Mouse (Mus musculus) kidney, adult 2 months (tissue): ENCODE data around the gene Fam160a1. TPM values are rescaled to one million over a fixed set of nuclear protein-coding genes. Genes with fewer than 3 reads are reported as not detected.

ENCODE experiments used
- DNase-seq: peaks from one replicate; pipeline ENCODE4 v3.0.0; 2021
- H3K27ac ChIP-seq: fragments of 200-500 bp; 2 replicates; pipeline ENCODE4 v1.5.1; 2012; ENCODE audit warnings: low read depth, low read length, control low read depth, inconsistent platforms; ENCODE audit not compliant: insufficient read depth
- H3K27me3 ChIP-seq: fragments of 200-500 bp; replicated peaks from 2 replicates; pipeline ENCODE4 v1.6.1; 2012; ENCODE audit warnings: mild to moderate bottlenecking, moderate library complexity, low read length, inconsistent platforms; ENCODE audit not compliant: control insufficient read depth, insufficient read depth
- H3K36me3 ChIP-seq: fragments of 200-500 bp; 2 replicates; pipeline ENCODE4 v1.6.1; 2012; ENCODE audit warnings: mild to moderate bottlenecking, moderate library complexity, low read length, inconsistent platforms; ENCODE audit not compliant: control insufficient read depth, insufficient read depth
- H3K4me1 ChIP-seq: fragments of 200-500 bp; 2 replicates; pipeline ENCODE4 v1.6.1; 2011; ENCODE audit warnings: low read length; ENCODE audit not compliant: control insufficient read depth, insufficient read depth
- H3K4me3 ChIP-seq: fragments of 200-500 bp; 2 replicates; pipeline ENCODE4 v1.5.1; 2011; ENCODE audit warnings: mild to moderate bottlenecking, low read depth, low read length, control low read depth; ENCODE audit not compliant: insufficient read depth
- CTCF ChIP-seq: fragments of 200-500 bp; conservative IDR thresholded peaks from 2 replicates; pipeline ENCODE4 v1.5.1; 2011; ENCODE audit warnings: low read depth, mild to moderate bottlenecking, control low read depth, low read length, moderate library complexity, mixed read lengths; ENCODE audit not compliant: insufficient read depth, insufficient read length
- POLR2A ChIP-seq: fragments of 200-500 bp; IDR thresholded peaks from one replicate; pipeline ENCODE4 v1.6.1; 2011; ENCODE audit warnings: low read depth, low read length, control low read depth
- WGBS: fragments of 180-500 bp; shearing (Covaris S2); methylation state at CpG from one replicate; pipeline ENCODE4 v1.1.7; 2018; 5-methylcytosine and 5-hydroxymethylcytosine counted together
- polyA plus RNA-seq: library from polyadenylated mRNA; depleted of rRNA; stranded (reverse); fragments of >200 nt; gene quantifications from 2 replicates; pipeline ENCODE4 v1.2.3, GENCODE M21; 2012

Gene Fam160a1
- polyA plus RNA-seq, 1 experiment, result 8.5 TPM

DNA sequence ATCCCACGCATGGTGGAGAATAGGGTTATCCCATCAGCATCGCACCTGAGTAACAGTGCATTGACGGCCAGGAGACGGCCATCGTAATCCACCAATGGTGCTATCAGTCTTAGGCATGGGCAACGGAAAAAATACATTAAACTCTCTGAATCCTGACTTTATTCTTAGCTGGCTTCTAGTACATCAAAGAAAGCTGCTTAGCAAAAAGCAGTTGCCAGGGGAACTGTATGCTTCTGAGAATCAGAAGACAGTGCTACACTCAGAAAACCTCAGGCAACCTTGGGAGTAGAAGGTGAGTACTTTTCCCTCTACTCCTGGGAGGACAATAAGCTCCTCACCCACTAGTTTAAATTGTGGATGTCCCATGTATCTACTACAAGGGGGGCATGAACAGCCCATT lies 149.4 kb downstream of the Fam160a1 start:
- Histone ChIP-seq H3K4me1 (peaks cover 18% of the 10 kb centered on the region), H3K4me3 (no peak overlapping the region), H3K36me3 (no peaks in the 10 kb centered on the region), H3K27me3 (no peaks in the 10 kb centered on the region), H3K27ac (no peak overlapping the region)
- whole genome bisulfite sequencing, result 95% methylated on average over 6 of the region's 6 CpGs
- TF ChIP-seq CTCF, result no peak
- TF ChIP-seq POLR2A, result no peak
- no peak for DNase-seq

DNA sequence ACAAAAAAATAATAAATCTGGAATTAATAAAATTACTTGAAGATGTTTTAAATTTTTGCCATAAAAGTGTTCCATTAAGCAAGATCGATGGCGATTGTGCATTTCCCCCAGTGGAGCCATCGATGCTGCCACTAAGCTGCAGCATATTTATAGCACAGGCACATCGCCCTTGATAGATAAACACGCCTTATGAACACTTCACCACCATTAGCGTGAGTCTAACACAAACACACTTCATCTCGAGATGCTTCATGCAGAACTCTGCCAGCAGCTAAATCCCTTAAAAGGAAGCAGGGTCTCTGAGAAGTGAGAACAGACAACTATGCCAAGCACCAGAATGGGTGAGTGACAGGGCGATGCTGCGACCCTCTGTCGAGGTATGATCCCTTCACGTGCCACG lies 150.4 kb downstream of the Fam160a1 start:
- no peaks in the 10 kb centered on the region for H3K36me3 ChIP-seq
- H3K27me3 ChIP-seq, result no peaks in the 10 kb centered on the region
- TF ChIP-seq CTCF, result no peak
- TF ChIP-seq POLR2A, result no peak
- peaks cover 18% of the 10 kb centered on the region for H3K4me1 ChIP-seq
- H3K27ac ChIP-seq, result no peak overlapping the region
- DNase-seq, result no peak
- 76% methylated on average over 12 of the region's 12 CpGs for whole genome bisulfite sequencing
- no peak overlapping the region for H3K4me3 ChIP-seq

DNA sequence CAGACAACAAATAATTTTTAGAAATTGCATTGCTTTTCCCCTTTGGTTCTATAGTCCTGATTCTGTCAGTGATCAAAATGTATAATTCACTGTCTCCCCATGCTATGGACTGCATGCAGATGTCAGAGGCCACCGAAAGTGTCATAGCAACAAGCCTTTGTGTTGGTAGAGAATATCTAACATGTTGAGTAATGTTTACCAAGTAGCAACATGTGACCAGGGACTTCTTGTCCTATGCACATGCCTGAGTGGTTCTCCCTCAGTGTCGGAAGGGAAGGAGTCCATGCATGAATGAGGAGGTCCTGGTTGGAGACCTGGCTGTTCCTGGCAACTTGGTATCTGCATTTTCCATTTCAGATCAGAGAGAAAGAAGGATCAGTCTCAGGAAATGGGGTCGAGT lies 150.9 kb downstream of the Fam160a1 start:
- Histone ChIP-seq H3K4me1 (peaks cover 18% of the 10 kb centered on the region), H3K36me3 (no peaks in the 10 kb centered on the region), H3K27ac (no peak overlapping the region; the same call in 1 of the 2 replicates), H3K4me3 (no peak overlapping the region), H3K27me3 (no peaks in the 10 kb centered on the region)
- WGBS, result 23% methylated on average over 3 of the region's 3 CpGs
- no peak for TF ChIP-seq POLR2A
- no peak for TF ChIP-seq CTCF
- DNase-seq, result peak; percentile 82

DNA sequence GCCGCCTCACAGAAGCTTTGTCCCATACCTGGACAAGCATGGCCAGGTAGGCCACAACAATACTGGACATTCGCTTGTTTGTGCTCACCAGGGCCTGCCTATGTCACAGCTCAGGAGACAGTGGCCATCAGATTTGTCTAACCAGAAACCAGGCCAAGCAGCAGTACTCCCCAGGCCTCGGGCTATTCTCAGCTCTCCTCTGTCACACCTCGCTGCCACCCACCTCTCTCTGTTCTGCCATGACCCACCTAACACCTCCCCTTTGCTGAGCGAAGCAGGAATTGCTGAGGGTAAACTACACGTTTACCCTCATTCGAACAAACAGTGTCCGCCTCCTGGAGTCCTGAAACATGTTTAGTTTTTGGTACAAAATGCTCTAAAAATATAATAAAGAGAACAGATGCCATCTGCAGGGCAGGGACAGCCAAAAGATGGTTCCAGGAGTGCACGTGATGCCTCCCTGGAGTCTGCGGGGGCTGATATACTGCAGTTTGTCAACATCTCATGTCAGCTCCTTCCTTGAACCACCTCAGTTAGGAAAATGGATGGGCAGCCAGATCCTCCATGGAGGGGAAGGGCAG lies 152.4 kb downstream of the Fam160a1 start:
- TF ChIP-seq CTCF (no peak), POLR2A (no peak)
- H3K27me3 ChIP-seq, result no peaks in the 10 kb centered on the region
- H3K27ac ChIP-seq, result peak overlapping the region; percentile 13; the same call in 1 of the 2 replicates
- DNase-seq, result peak; percentile 6
- WGBS, result 69% methylated on average over 10 of the region's 10 CpGs
- no peaks in the 10 kb centered on the region; the same call in 1 of the 2 replicates for H3K36me3 ChIP-seq
- H3K4me1 ChIP-seq, result peaks cover 18% of the 10 kb centered on the region
- H3K4me3 ChIP-seq, result no peak overlapping the region

DNA sequence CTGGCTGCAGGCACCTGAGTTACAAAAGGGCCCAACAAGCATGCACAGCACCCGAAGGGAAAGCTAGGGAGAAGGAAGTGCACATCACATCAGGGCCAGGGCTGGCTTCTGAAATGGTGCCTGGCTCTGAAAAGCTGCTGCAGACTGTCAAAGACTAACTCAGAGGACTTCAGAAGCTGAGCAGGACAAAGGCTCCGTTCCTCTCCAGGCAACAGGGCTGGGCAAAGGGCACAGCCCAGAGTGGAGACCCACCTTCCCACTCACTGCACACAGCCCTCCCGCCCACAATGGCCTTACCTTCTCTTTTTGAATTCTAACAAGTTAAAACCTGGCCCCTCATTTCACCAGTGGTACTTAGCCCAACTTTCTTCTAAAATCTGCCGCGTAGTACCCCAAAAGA lies 153.3 kb downstream of the Fam160a1 start:
- no peaks in the 10 kb centered on the region; the same call in 1 of the 2 replicates for H3K36me3 ChIP-seq
- H3K27me3 ChIP-seq, result no peaks in the 10 kb centered on the region
- WGBS, result 72% methylated on average over 5 of the region's 5 CpGs
- peak; percentile 64 for DNase-seq
- H3K27ac ChIP-seq, result no peak overlapping the region; the same call in 1 of the 2 replicates
- TF ChIP-seq POLR2A (no peak), CTCF (no peak)
- H3K4me1 ChIP-seq, result peaks cover 18% of the 10 kb centered on the region
- H3K4me3 ChIP-seq, result no peak overlapping the region

DNA sequence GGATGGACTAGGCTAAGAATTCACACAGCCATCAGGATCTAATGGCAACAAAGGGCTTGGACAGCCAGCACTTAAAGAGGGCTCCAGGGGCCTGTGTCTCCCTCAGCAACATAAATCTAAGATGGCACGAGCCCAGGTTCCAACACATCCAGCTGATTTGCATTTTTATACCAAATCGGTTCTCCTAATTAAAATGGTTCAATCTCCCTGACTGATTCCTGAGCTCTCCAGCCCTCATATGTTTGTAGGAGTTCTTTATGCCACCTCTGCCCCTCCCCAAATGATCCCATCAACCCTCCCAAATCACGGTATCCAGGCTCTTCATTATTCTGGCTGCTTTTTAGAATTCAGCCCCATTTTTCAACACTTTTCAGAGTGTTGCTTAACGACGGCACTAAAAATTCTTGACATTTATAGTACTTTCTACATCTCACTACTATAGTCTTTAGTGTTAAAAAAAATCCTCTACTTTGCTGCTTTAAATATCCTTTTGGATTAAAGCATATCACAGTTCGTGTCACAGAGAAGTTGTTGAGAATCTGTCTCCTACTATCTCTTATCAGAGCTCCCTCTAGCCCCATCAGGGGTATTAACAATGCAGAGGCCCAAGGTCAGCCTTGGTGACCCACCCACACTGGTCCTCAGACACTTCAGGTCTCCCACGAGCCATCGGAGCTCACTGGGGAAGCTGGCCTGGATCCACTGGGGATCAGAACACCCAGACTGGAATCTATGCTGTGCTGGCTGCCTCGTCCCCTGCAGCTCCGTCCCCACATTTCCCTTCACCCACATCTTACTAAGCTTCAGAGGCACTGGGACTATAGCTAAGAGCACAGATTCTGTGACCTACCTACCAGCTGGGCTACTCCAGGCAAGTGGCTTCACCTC lies 154.9 kb downstream of the Fam160a1 start:
- Histone ChIP-seq H3K4me1 (peaks cover 18% of the 10 kb centered on the region), H3K27ac (no peak overlapping the region), H3K27me3 (no peaks in the 10 kb centered on the region), H3K4me3 (no peak overlapping the region), H3K36me3 (no peaks in the 10 kb centered on the region; the same call in 1 of the 2 replicates)
- TF ChIP-seq POLR2A (no peak), CTCF (no peak)
- WGBS, result 70% methylated on average over 10 of the region's 10 CpGs
- DNase-seq, result no peak

DNA sequence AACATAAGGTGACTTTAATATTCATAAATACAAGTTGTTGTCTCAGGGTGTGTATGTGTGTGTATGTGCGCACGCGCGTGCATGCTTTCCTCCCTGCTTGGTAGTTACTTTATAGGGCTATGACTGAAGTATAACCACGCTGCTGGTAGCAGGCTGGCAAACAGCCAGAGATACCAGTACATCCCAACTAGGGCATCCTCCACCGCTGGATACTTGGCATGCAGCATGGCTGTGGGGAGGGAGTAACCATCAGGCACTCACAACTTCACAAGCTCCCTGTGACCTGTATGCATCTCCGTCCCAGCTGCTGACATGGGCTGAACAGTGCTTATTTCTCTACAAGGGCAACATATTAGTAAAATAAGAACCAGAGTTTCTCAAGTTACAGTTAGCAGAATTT lies 157.4 kb downstream of the Fam160a1 start:
- WGBS, result 79% methylated on average over 7 of the region's 7 CpGs
- DNase-seq, result no peak
- no peak for TF ChIP-seq POLR2A
- TF ChIP-seq CTCF, result no peak
- H3K27ac ChIP-seq, result no peak overlapping the region
- no peaks in the 10 kb centered on the region for H3K27me3 ChIP-seq
- no peaks in the 10 kb centered on the region; the same call in 1 of the 2 replicates for H3K36me3 ChIP-seq
- H3K4me1 ChIP-seq, result peaks cover 6% of the 10 kb centered on the region
- H3K4me3 ChIP-seq, result no peak overlapping the region
